Mouse (Mus musculus): Measurements from ENCODE around the gene Donson. TPM values are rescaled to one million over a fixed set of nuclear protein-coding genes. Genes with fewer than 3 reads are reported as not detected.
A peak's percentile ranks its signal among the peaks of the same experiment; 100 is the strongest.

Gene Donson
- 10 to 100 TPM; 24.9 to 28.8 TPM for total RNA-seq (2021)

- intact Hi-C loops (cut with DNase I): no loop called here
- peak; percentile 87 to 97 for DNase-seq (ENCODE audit: extremely low spot score in 1 of 2, low spot score in 2 of 2)
Measured at GRCm38 (mm10) chr16:91688619-91689334, at the start of gene Donson. Donson (minus strand) TSS chr16:91688770.

DNA sequence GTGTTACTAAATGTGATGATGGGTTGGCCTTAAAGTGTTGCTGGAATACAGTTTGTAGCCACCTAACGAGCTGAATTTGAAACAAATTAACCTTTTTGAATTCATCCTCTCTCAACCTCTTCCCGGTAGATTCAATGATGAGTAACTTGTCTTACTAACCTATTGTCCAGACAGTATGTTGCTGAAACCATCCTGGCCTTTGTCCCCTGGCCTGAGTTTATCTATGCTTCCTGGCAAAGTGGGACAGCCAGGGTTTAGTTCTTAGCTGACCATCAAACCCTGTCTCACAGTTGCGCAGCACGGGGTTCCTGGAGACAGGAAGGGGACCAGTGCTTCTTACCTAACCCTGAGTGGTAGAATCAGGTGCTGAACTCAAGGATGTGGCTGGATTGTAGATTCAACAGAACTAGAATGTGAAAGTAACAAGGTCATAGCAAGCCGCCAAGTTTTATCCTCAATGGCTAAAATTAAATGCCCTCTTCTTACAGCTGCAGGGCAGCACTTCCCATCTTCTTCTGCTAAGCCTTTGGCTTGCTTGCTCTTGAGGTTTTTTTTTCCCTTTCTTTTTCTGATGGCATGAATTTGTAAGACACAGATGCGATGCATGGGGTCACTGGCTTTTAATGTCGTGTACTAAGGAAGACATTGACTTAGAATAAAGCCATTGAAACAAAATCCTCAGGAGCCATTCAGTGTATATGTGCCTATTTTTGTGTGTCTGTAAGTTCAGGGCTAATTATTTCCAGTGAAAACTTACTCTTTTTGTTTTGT lies 47.7 kb upstream of the Donson start:
- DNase-seq (ENCODE audit: extremely low spot score in 1 of 2, low spot score in 2 of 2): no peak
- intact Hi-C loops (cut with DNase I): no loop called here

DNA sequence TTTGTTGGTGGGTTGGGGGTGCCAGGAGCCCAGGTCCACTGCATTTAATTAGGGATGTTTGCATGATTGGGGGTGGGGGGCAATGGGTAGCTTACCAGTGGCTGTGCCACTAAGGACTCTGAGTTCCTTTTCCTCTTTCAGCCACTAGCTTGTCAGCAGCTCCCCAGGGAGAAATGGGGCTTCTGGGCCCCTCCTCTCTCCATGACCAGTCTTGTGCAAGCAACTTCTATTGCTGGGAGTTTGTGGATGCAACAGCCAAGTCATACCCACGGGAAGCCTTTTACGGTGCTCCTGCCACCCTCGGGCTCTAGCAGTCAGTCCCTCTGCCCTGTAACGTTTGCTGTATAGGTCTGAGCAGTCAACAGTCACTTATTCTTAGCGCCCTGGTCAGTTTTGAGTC lies 46.2 kb upstream of the Donson start:
- no peak for DNase-seq (ENCODE audit: extremely low spot score in 1 of 2, low spot score in 2 of 2)
- intact Hi-C loops (cut with DNase I): loop anchor here (5.0 kb wide), 2 partner anchors 33 to 68 kb away; no protein-coding TSS in a partner anchor

DNA sequence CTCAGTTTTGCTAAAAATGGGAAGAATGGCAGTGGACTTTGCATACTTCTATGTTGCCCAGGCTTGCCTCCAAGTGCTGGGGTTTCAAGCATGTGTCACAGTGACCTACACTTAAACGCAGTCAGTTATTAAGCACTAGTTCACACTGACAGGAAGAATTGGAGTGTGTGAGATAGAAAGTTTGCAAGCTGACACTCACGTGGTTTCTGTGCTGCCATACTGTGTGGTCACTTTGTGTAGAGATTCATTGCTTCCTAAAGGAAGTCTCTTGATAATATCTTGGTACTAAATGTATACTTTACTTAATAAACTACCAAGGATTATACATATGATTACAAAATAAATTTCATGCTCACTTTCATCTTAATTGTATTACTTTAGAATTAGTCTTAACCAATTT lies 44.2 kb upstream of the Donson start:
- intact Hi-C loops (cut with DNase I): loop anchor here (5.0 kb wide), 2 partner anchors 34 to 69 kb away; no protein-coding TSS in a partner anchor
- no peak for DNase-seq (ENCODE audit: extremely low spot score in 1 of 2, low spot score in 2 of 2)

GRCm38 (mm10) chr16:91730446-91730845 lies 41.9 kb upstream of the Donson start:
- DNase-seq (ENCODE audit: extremely low spot score in 1 of 2, low spot score in 2 of 2): no peak
- intact Hi-C loops (cut with DNase I): loop anchor here (5.0 kb wide), 2 partner anchors 37 to 72 kb away; no protein-coding TSS in a partner anchor

DNA sequence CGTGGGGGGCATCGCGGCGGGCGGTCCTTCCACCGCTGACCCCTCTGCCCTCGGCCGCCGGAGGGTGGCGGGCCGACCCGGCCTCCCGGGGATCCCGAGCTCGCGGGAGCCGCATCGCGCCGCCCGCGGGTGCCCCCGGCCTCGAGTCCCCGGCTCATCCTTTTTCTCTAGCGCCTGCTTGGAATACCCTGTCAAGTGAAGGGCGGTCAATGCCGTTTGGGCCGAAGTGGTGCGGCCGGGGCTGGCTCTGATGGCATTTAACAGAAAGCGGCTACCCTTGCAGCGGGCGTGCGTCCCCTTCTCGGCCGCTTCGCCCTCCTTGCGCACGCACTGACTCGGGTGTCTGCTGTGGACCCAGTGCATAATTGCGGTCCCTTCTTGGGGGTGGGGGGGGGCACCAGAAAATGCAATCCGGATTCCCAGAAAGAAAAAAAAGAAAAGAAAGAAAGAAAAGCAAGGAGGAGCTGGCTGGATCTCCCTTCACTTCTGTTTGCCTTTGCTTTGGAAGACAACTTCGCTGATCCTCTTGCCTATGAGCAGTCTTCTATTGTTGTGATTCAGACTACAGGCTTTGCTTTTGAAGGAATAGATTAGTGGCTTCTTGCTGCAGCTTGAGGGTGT lies 41.4 kb upstream of the Donson start:
- intact Hi-C loops (cut with DNase I): loop anchor here (5.0 kb wide), 3 partner anchors 37 to 187 kb away; no protein-coding TSS in a partner anchor
- peak in 1 of 2 experiments; percentile 68 for DNase-seq (ENCODE audit: extremely low spot score in 1 of 2, low spot score in 2 of 2)

- intact Hi-C loops (cut with DNase I): loop anchor here (5.0 kb wide), 1 partner anchor 188 kb away; no protein-coding TSS in a partner anchor
- peak; percentile 98 to 99 for DNase-seq (ENCODE audit: extremely low spot score in 1 of 2, low spot score in 2 of 2)
Measured at GRCm38 (mm10) chr16:91729066-91729482, 40.5 kb upstream of the Donson start, which contains the start of gene Itsn1. Itsn1 (plus strand) TSS chr16:91729281.

- peak; percentile 99 to 100 for DNase-seq (ENCODE audit: extremely low spot score in 1 of 2, low spot score in 2 of 2)
- intact Hi-C loops (cut with DNase I): loop anchor here (5.0 kb wide), 1 partner anchor 189 kb away; no protein-coding TSS in a partner anchor
Measured at GRCm38 (mm10) chr16:91728123-91729065, 39.8 kb upstream of the Donson start, which contains the start of gene Cryzl1. Cryzl1 (minus strand) TSS chr16:91728975.

- intact Hi-C loops (cut with DNase I): loop anchor here (5.0 kb wide), 1 partner anchor 190 kb away; no protein-coding TSS in a partner anchor
- no peak for DNase-seq (ENCODE audit: extremely low spot score in 1 of 2, low spot score in 2 of 2)
Measured at GRCm38 (mm10) chr16:91727433-91727832, 38.9 kb upstream of the Donson start.

DNA sequence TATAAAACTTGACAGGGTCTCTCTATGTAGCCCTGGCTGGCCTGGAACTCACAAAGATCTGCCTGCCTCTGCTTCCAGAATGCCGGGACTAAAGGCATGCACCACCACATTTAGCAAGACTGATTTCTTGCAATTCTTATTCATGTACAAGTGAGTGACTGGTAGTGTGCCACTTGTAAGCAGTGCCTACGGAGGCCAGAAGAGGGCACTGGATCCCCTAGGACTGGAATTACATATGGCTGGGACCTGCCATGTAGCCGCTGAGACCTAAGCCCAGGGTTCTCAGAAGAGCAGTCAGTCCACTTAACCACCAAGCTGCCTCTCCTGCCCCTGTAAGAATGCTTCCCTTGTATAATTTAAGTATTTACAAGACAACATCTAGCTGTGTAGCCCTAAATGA lies 35.7 kb upstream of the Donson start:
- DNase-seq (ENCODE audit: extremely low spot score in 1 of 2, low spot score in 2 of 2): peak in 1 of 2 experiments; percentile 53
- intact Hi-C loops (cut with DNase I): no loop called here

DNA sequence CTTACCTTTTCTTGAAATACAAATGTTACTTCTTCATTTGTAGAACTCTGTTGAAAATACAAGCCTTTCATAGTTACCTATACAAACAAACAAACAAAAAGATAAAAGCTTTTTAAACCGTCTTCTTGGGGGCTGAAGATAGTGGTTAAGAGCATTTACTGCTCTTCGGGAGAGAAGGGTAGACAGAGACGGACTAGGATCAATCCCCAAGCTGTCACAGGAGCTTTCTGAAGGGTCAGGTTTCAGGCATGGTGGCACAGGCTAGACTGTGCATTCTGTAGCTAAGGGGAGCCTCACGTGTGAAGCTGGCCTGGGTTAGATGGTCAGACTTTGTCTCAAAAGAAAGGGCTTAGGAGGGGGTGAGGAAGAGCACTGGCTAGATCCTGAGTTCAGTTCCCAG lies 28.8 kb upstream of the Donson start:
- intact Hi-C loops (cut with DNase I): no loop called here
- no peak for DNase-seq (ENCODE audit: extremely low spot score in 1 of 2, low spot score in 2 of 2)

- intact Hi-C loops (cut with DNase I): no loop called here
- no peak for DNase-seq (ENCODE audit: extremely low spot score in 1 of 2, low spot score in 2 of 2)
Measured at GRCm38 (mm10) chr16:91716927-91717349, 28.4 kb upstream of the Donson start.

DNA sequence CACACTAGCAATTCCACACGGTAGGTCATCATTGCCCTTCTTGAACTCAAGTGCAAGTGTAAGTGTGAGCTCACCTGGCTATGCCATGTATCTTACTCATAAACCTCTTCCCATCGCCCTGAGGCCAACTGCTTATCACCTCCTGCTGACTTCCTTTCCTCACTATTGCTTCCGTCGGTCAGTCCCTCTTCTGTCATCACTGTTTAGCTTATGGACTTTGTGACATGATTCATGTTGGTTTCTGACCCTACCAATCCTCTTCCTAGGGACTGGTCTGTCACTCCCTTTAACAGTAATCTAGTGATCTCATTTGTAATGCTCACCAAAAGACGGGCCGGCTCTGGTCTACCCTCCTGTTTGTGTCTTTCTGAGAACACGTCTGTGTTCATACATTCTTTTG lies 21.7 kb upstream of the Donson start:
- no peak for DNase-seq (ENCODE audit: extremely low spot score in 1 of 2, low spot score in 2 of 2)
- intact Hi-C loops (cut with DNase I): no loop called here

DNA sequence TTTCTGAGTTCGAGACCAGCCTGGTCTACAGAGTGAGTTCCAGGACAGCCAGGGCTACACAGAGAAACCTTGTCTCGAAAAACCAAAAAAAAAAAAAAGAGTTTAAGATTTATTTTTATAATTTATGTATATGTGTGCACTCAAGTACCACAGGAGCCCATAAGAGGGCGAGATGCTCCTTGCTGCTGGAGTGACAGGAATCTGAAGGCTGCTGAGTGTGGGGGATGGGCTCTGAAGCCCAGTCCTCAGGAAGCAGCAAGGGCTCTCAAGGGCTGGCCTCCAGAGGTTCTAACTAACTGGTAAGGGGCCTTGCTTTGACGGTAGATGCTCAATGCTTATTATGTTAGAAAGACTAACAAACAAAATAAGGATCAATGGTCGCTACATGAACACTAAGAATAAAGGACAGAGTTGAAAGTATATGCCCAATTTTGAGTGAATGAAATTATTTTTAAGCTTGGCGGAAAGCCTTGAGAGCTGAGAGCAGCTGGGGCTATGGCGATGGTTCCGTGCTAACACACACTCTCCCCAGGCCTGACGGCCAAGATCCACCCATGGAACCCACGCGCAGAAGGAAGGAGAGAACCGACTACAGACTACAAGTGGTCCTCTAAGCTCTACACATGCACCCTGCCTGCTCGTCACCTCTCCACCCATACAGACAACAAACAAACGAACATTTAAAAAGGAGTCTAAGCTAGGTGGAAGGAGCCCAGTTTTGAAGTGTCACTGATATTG lies 16.2 kb upstream of the Donson start:
- DNase-seq (ENCODE audit: extremely low spot score in 1 of 2, low spot score in 2 of 2): peak in 1 of 2 experiments; percentile 59
- intact Hi-C loops (cut with DNase I): no loop called here

- intact Hi-C loops (cut with DNase I): no loop called here
- DNase-seq (ENCODE audit: extremely low spot score in 1 of 2, low spot score in 2 of 2): no peak
Measured at GRCm38 (mm10) chr16:91702771-91703188, 14.2 kb upstream of the Donson start.

- intact Hi-C loops (cut with DNase I): no loop called here
Measured at GRCm38 (mm10) chr16:91701908-91702307, 13.3 kb upstream of the Donson start.

GRCm38 (mm10) chr16:91698995-91699394 lies 10.4 kb upstream of the Donson start:
- DNase-seq (ENCODE audit: extremely low spot score in 1 of 2, low spot score in 2 of 2): no peak
- intact Hi-C loops (cut with DNase I): loop anchor here (10.0 kb wide), 1 partner anchor 586 kb away; no protein-coding TSS in a partner anchor

More at GRCm38 (mm10) chr16:91701908-91702307, 13.3 kb upstream of the Donson start:
- no peak for DNase-seq (ENCODE audit: extremely low spot score in 1 of 2, low spot score in 2 of 2)
